Mouse (Mus musculus) heart, postnatal 0 days (tissue): Measurements from ENCODE around the gene Ap1g1. TPM values are rescaled to one million over a fixed set of nuclear protein-coding genes. Genes with fewer than 3 reads are reported as not detected.

Experiments used
- ATAC-seq: fragments of 200-750 bp; cut with Nextera tagmentation; 2 replicates; pipeline ENCODE4 v1.8.0; 2017; ENCODE audit warnings: low read depth, moderate number of reproducible peaks, moderate library complexity; ENCODE audit not compliant: insufficient read depth
- DNase-seq: peaks from one replicate; pipeline ENCODE4 v3.0.0-alpha.2; 2016; ENCODE audit warnings: low spot score
- H3K27ac ChIP-seq: fragments of 300-500 bp; sonication (generic); 2 replicates; pipeline ENCODE4 v1.5.1; 2014; ENCODE audit warnings: low read depth, mild to moderate bottlenecking
- H3K27me3 ChIP-seq: fragments of 300-500 bp; sonication (generic); 2 replicates; pipeline ENCODE4 v1.6.1; 2014; ENCODE audit warnings: low read length, mixed read lengths; ENCODE audit not compliant: control insufficient read depth, insufficient read depth
- H3K36me3 ChIP-seq: fragments of 300-500 bp; sonication (generic); replicated peaks from 2 replicates; pipeline ENCODE4 v1.6.1; 2014; ENCODE audit warnings: low read length, mixed read lengths; ENCODE audit not compliant: control insufficient read depth, insufficient read depth
- H3K4me1 ChIP-seq: fragments of 300-500 bp; sonication (generic); 2 replicates; pipeline ENCODE4 v1.6.1; 2014; ENCODE audit warnings: antibody characterized with exemption; ENCODE audit not compliant: control insufficient read depth, insufficient read depth
- H3K4me2 ChIP-seq: fragments of 300-500 bp; sonication (generic); 2 replicates; pipeline ENCODE4 v1.6.1; 2014; ENCODE audit warnings: low read depth, mild to moderate bottlenecking, low read length, moderate library complexity
- H3K4me3 ChIP-seq: fragments of 300-500 bp; sonication (generic); 2 replicates; pipeline ENCODE4 v1.5.1; 2014; ENCODE audit warnings: low read depth, low read length
- H3K9ac ChIP-seq: fragments of 300-500 bp; sonication (generic); replicated peaks from 2 replicates; pipeline ENCODE4 v1.6.1; 2014; ENCODE audit warnings: low read depth, low read length, mixed read lengths
- H3K9me3 ChIP-seq: fragments of 300-500 bp; sonication (generic); replicated peaks from 2 replicates; pipeline ENCODE4 v1.6.1; 2016; ENCODE audit warnings: low read length; ENCODE audit not compliant: control insufficient read depth
- CTCF ChIP-seq: IDR thresholded peaks from 2 replicates; pipeline ENCODE4 v1.5.1; 2016; ENCODE audit warnings: antibody characterized with exemption, control low read depth, low read depth
- EP300 ChIP-seq: IDR thresholded peaks from 2 replicates; pipeline ENCODE4 v1.6.1; 2016; ENCODE audit warnings: antibody characterized with exemption, low read depth
- WGBS: fragments of 180-500 bp; shearing (Covaris S2); extraction: QIAGEN DNeasy Blood & Tissue Kit; methylation state at CpG from one replicate; pipeline ENCODE4 v1.1.7; 2014; 5-methylcytosine and 5-hydroxymethylcytosine counted together
- polyA plus RNA-seq: library from polyadenylated mRNA; unstranded; fragments of >200 nt; fragmentation: Nextera tagmentation; extraction: Ambion mirVana; gene quantifications from 2 replicates; pipeline ENCODE4 v1.2.1, GENCODE M21; 2015
- total RNA-seq: library from RNA; depleted of rRNA; stranded (reverse); fragments of >200 nt; gene quantifications from 2 replicates; pipeline ENCODE4 v1.2.3, GENCODE M21; 2014; ENCODE audit warnings: low replicate concordance; rRNA removed

Gene Ap1g1
- total and polyA plus RNA-seq, 2 experiments from 2014 or later: 14.4 to 24.6 TPM

GRCm38 (mm10) chr8:109895355-109895754 lies 117.0 kb downstream of the Ap1g1 start:
- H3K4me2 ChIP-seq: no peak overlapping the region
- DNase-seq (no peak), ATAC-seq (no peak)
- H3K36me3 ChIP-seq: peaks cover 7% of the 10 kb centered on the region; the same call in 1 of the 2 replicates
- no peak overlapping the region for H3K9ac ChIP-seq
- 0 out of 2 replicates have a peak, but pooled peaks cover 6% of the 10 kb centered on the region for H3K9me3 ChIP-seq
- H3K27ac ChIP-seq: no peak overlapping the region
- no peak for TF ChIP-seq EP300
- no peak for TF ChIP-seq CTCF
- WGBS: 94% methylated on average over 12 of the region's 12 CpGs
- H3K4me1 ChIP-seq: no peaks in the 10 kb centered on the region
- no peak overlapping the region for H3K4me3 ChIP-seq
- H3K27me3 ChIP-seq: no peaks in the 10 kb centered on the region

DNA sequence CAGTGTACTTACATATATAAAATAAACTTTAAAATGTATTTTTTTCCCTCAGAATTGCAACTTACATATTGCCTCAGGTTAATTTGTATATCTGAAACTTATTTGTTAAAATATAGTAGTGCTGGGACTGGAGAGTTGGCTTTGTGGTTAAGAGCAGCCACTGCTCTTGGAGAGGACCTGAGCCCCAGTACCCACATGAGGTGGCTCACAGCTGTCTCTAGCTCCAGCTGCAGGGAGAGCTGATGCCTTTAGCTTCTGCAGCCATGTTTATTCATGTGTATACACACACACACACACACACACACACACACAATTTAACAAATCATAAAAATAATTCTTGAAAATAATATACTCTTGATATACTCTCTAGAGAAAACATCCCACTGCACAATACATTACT lies 124.0 kb downstream of the Ap1g1 start:
- Histone ChIP-seq H3K27me3 (no peaks in the 10 kb centered on the region), H3K4me1 (no peaks in the 10 kb centered on the region), H3K4me3 (no peak overlapping the region), H3K9me3 (no peaks in the 10 kb centered on the region), H3K9ac (no peak overlapping the region), H3K36me3 (peaks cover 18% of the 10 kb centered on the region; the same call in 1 of the 2 replicates), H3K27ac (no peak overlapping the region), H3K4me2 (no peak overlapping the region)
- ATAC-seq: no peak
- no peak for TF ChIP-seq CTCF
- TF ChIP-seq EP300: no peak
- no peak for DNase-seq

DNA sequence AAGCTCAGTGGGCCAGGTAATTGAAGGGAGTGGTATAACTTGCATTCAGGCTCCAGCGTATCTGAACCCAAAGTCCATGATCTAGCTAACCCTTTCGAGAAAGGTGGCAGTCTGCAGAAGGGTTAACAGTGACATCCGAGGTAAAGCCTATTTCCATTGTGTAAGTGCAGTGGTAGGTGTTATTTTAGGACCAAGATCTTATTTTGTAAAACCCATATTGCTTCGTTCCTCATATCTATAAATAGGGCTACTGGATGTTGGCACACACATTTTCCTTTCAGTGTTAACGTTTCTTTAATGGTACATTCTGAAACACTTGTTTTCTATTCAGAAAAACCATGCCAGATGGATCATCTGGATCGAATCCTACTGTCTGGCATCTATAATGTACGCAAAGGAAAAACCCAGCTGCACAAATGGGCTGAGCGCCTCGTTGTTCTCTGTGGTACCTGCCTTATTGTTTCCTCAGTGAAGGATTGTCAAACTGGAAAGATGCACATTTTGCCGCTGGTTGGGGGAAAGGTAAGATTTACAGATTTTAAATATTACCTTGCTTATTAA lies 125.6 kb downstream of the Ap1g1 start:
- ATAC-seq (no peak), DNase-seq (no peak)
- H3K4me1 ChIP-seq: no peaks in the 10 kb centered on the region
- H3K4me3 ChIP-seq: no peak overlapping the region
- no peak overlapping the region for H3K27ac ChIP-seq
- TF ChIP-seq CTCF (no peak), EP300 (no peak)
- 65% methylated on average over 10 of the region's 10 CpGs for WGBS
- H3K36me3 ChIP-seq: peaks cover 21% of the 10 kb centered on the region
- H3K4me2 ChIP-seq: no peak overlapping the region
- no peak overlapping the region for H3K9ac ChIP-seq
- H3K27me3 ChIP-seq: no peaks in the 10 kb centered on the region
- no peaks in the 10 kb centered on the region for H3K9me3 ChIP-seq

DNA sequence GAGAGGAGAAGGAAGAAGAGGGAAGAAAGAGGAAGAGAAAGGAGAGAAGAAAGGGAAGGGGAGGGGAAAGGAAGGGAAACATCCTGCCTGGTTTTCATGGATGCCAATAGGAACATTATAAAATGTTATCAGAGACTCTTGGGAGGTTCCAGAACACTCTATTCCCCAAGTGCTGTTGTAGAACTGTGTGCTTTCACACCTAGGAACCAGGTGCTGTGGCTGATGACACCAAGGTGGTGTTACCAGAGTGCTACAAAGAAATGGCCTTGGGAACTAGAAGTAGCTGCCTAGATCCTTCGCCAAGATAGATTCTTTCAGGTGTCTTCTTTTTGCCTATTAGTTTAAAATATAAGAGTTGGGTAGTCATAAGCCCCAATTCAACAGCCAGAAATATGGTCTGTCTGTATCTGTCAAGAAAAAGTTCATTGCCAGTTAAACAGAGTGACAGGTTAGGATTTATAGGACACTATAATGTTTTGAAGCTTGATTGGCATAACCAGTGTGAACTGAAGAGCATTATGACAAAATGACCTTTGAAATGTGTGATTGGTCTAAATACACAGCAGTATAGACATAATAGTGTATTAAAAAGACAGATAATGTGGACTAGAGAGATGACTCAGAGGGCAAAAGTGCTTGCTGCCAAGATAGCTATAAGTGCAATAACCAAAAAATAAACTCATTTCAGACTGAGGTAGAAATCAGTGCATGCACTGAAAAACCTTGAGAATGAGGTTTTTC lies 126.7 kb downstream of the Ap1g1 start:
- peaks cover 32% of the 10 kb centered on the region for H3K36me3 ChIP-seq
- H3K9me3 ChIP-seq: no peaks in the 10 kb centered on the region
- H3K27ac ChIP-seq: no peak overlapping the region
- 91% methylated on average over 1 of the region's 1 CpGs for WGBS
- no peaks in the 10 kb centered on the region for H3K4me1 ChIP-seq
- no peaks in the 10 kb centered on the region for H3K27me3 ChIP-seq
- H3K4me2 ChIP-seq: no peak overlapping the region
- no peak for ATAC-seq
- DNase-seq: no peak
- no peak overlapping the region for H3K9ac ChIP-seq
- no peak for TF ChIP-seq CTCF
- TF ChIP-seq EP300: no peak
- no peak overlapping the region for H3K4me3 ChIP-seq

DNA sequence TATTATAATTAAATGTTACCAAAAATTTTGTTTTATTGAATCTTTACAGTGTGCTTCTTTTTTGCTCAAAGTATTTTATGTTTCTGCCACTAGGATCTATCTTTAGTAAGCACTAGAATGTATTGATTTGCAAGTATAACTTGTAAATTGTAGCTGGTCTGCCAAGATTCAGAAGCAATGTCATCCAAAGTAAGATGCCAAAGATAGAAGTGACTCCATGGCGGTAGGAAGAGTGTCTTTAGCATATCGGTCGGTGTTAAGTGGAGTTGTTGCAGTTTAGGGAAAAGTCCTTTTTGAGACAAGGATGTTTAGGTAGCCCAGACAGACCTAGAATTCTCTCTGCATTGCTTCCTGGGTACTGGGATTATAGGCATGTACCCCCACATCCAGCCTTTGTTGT lies 128.6 kb downstream of the Ap1g1 start:
- no peaks in the 10 kb centered on the region for H3K9me3 ChIP-seq
- H3K27ac ChIP-seq: no peak overlapping the region
- H3K4me2 ChIP-seq: no peak overlapping the region
- WGBS: 82% methylated on average over 3 of the region's 3 CpGs
- H3K4me1 ChIP-seq: no peaks in the 10 kb centered on the region
- H3K4me3 ChIP-seq: no peak overlapping the region
- no peak overlapping the region for H3K9ac ChIP-seq
- DNase-seq (no peak), ATAC-seq (no peak)
- TF ChIP-seq CTCF: no peak
- TF ChIP-seq EP300: no peak
- no peaks in the 10 kb centered on the region for H3K27me3 ChIP-seq
- H3K36me3 ChIP-seq: peaks cover 49% of the 10 kb centered on the region

DNA sequence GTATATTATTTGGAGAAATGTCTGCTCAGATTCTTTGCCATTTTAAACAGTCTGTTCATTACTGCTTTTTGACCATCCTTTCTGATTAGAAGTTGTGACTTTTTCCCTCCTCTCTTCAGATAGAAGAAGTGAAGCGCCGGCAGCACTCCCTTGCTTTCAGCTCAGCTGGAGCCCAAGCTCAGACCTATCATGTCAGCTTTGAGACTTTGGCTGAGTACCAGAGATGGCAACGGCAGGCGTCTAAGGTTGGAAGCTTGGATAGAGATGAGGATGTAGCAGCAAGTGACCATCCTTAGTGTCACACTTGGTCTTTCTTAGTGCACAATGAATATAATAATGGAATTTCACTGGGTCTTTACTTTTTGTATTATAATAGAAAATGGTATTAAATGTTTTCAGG lies 129.0 kb downstream of the Ap1g1 start:
- no peak for TF ChIP-seq CTCF
- no peak for ATAC-seq

More for the DNA sequence above, 129.0 kb downstream of the Ap1g1 start:
- Histone ChIP-seq H3K27me3 (no peaks in the 10 kb centered on the region), H3K4me2 (no peak overlapping the region), H3K9ac (no peak overlapping the region), H3K4me1 (no peaks in the 10 kb centered on the region), H3K27ac (no peak overlapping the region), H3K4me3 (no peak overlapping the region), H3K9me3 (no peaks in the 10 kb centered on the region), H3K36me3 (peaks cover 54% of the 10 kb centered on the region)
- no peak for DNase-seq
- 77% methylated on average over 4 of the region's 4 CpGs for WGBS

Other genes starting within 250 kb of the Ap1g1 start
- gene Dhx38, start 212.7 kb upstream of the Ap1g1 start, total RNA-seq: 10.8 and 21.9 TPM in 2 replicates
- gene Dhx38, start 212.7 kb upstream of the Ap1g1 start, polyA plus RNA-seq: 6.8 and 7.3 TPM in 2 replicates
- gene Txnl4b, start 212.7 kb upstream of the Ap1g1 start, total RNA-seq: 4.1 and 13.2 TPM in 2 replicates
- 17.8 and 19.0 TPM in 2 replicates for gene Txnl4b, start 212.7 kb upstream of the Ap1g1 start, polyA plus RNA-seq
- 2.0 TPM in 2 replicates for gene Hp, start 199.4 kb upstream of the Ap1g1 start, total RNA-seq
- gene Hp, start 199.4 kb upstream of the Ap1g1 start, polyA plus RNA-seq: 1.2 and 3.6 TPM in 2 replicates
- 47.8 and 77.9 TPM in 2 replicates for gene Dhodh, start 169.9 kb upstream of the Ap1g1 start, total RNA-seq
- 25.7 and 26.4 TPM in 2 replicates for gene Dhodh, start 169.9 kb upstream of the Ap1g1 start, polyA plus RNA-seq
- gene Pkd1l3, start 164.0 kb upstream of the Ap1g1 start, total RNA-seq: 0.15 TPM in 1 of 2 replicates, not detected in the other
- gene Pkd1l3, start 164.0 kb upstream of the Ap1g1 start, polyA plus RNA-seq: 0.01 TPM in 1 of 2 replicates, not detected in the other
- gene Ist1, start 85.3 kb upstream of the Ap1g1 start, total RNA-seq: 65.3 and 69.7 TPM in 2 replicates
- gene Ist1, start 85.3 kb upstream of the Ap1g1 start, polyA plus RNA-seq: 70.5 and 73.2 TPM in 2 replicates
- gene Zfp821, start 73.0 kb upstream of the Ap1g1 start, total RNA-seq: 14.8 and 21.4 TPM in 2 replicates
- gene Zfp821, start 73.0 kb upstream of the Ap1g1 start, polyA plus RNA-seq: 11.6 and 12.2 TPM in 2 replicates
- gene Atxn1l, start 40.8 kb upstream of the Ap1g1 start, total RNA-seq: 12.6 and 13.8 TPM in 2 replicates
- gene Atxn1l, start 40.8 kb upstream of the Ap1g1 start, polyA plus RNA-seq: 2.4 and 3.3 TPM in 2 replicates
- 2.2 and 2.3 TPM in 2 replicates for gene Phlpp2, start 90.0 kb downstream of the Ap1g1 start, total RNA-seq
- gene Phlpp2, start 90.0 kb downstream of the Ap1g1 start, polyA plus RNA-seq: 0.67 and 0.80 TPM in 2 replicates
- 0.19 and 1.9 TPM in 2 replicates for gene Marveld3, start 183.6 kb downstream of the Ap1g1 start, total RNA-seq
- 0.36 TPM in 2 replicates for gene Marveld3, start 183.6 kb downstream of the Ap1g1 start, polyA plus RNA-seq
- gene Tat, start 211.9 kb downstream of the Ap1g1 start, total RNA-seq: 1.2 and 2.9 TPM in 2 replicates
- gene Tat, start 211.9 kb downstream of the Ap1g1 start, polyA plus RNA-seq: 0.26 and 0.34 TPM in 2 replicates